Mouse (Mus musculus) heart, adult 8-10 months (tissue): Measurements from ENCODE around the gene Olfr771. TPM values are rescaled to one million over a fixed set of nuclear protein-coding genes. Genes with fewer than 3 reads are reported as not detected.
"Not testable (repeated sequence)": the region's sequence is repeated elsewhere in the genome, so short reads cannot be mapped to it uniquely, and the experiment has no call there.

Experiments
- DNase-seq: peaks from one replicate; pipeline ENCODE4 v3.0.0; 2022; ENCODE audit warnings: low spot score
- total RNA-seq, 4 experiments: library from RNA; stranded (reverse); gene quantifications; 2 replicates each; pipeline ENCODE4 v1.2.4; 2022

Gene Olfr771
- not detected for total RNA-seq

- no peak for DNase-seq
These were observed at the start of gene Olfr771 for GRCm38 (mm10) chr10:129164651-129165050. Gene Olfr771 (minus strand): TSS chr10:129164751.

GRCm38 (mm10) chr10:129187319-129187718, 22.8 kb upstream of the Olfr771 start, which contains the start of gene Olfr773:
Gene Olfr773 (minus strand): TSS chr10:129187419.
- DNase-seq: not testable (repeated sequence)

- not testable (repeated sequence) for DNase-seq
These were observed 13.3 kb upstream of the Olfr771 start, which contains the start of gene Olfr772 for GRCm38 (mm10) chr10:129177821-129178220. Gene Olfr772 (minus strand): TSS chr10:129177921.

GRCm38 (mm10) chr10:129138898-129139297, 25.7 kb downstream of the Olfr771 start, which contains the start of gene Olfr770:
Gene Olfr770 (minus strand): TSS chr10:129138998.
- no peak for DNase-seq

GRCm38 (mm10) chr10:129117761-129118160, 46.8 kb downstream of the Olfr771 start, which contains the start of gene Olfr769:
Gene Olfr769 (minus strand): TSS chr10:129117861.
- no peak for DNase-seq

- DNase-seq: no peak
These were observed 49.4 kb downstream of the Olfr771 start for GRCm38 (mm10) chr10:129115146-129115545.

Other genes with a start within 250 kb of the Olfr771 start
- 1 to 10 TPM; 3.8 to 6.2 (median 5.2) TPM for gene Rdh5, start 241.9 kb downstream of the Olfr771 start, total RNA-seq
- gene Bloc1s1, start 240.7 kb downstream of the Olfr771 start, total RNA-seq: 100 to 1,000 TPM; 150 to 260 (median 205) TPM
- gene Itga7, start 230.9 kb downstream of the Olfr771 start, total RNA-seq: 100 to 1,000 TPM; 161 to 179 (median 167) TPM
- gene Mettl7b, start 203.8 kb downstream of the Olfr771 start, total RNA-seq: not detected
- gene Olfr9, start 175.3 kb downstream of the Olfr771 start, total RNA-seq: not detected
- not detected for gene Olfr763, start 154.0 kb downstream of the Olfr771 start, total RNA-seq
- gene Olfr764-ps1, start 124.9 kb downstream of the Olfr771 start, total RNA-seq: not detected
- gene Olfr765, start 114.8 kb downstream of the Olfr771 start, total RNA-seq: not detected
- gene Olfr766-ps1, start 95.8 kb downstream of the Olfr771 start, total RNA-seq: not detected
- not detected for gene Olfr767, start 81.8 kb downstream of the Olfr771 start, total RNA-seq
- gene Olfr768, start 65.4 kb downstream of the Olfr771 start, total RNA-seq: not detected
- gene Olfr769, start 46.9 kb downstream of the Olfr771 start, total RNA-seq: not detected
- gene Olfr770, start 25.8 kb downstream of the Olfr771 start, total RNA-seq: not detected
- not detected for gene Olfr772, start 13.2 kb upstream of the Olfr771 start, total RNA-seq
- gene Olfr773, start 22.7 kb upstream of the Olfr771 start, total RNA-seq: not detected
- not detected for gene Olfr774, start 71.5 kb upstream of the Olfr771 start, total RNA-seq
- gene Olfr775, start 83.7 kb upstream of the Olfr771 start, total RNA-seq: not detected
- not detected for gene Olfr776, start 94.4 kb upstream of the Olfr771 start, total RNA-seq
- gene Olfr777, start 106.7 kb upstream of the Olfr771 start, total RNA-seq: not detected
- not detected for gene Olfr780, start 153.4 kb upstream of the Olfr771 start, total RNA-seq
- gene Olfr781, start 164.1 kb upstream of the Olfr771 start, total RNA-seq: not detected
- not detected for gene Olfr782, start 184.1 kb upstream of the Olfr771 start, total RNA-seq
- gene Olfr784, start 219.3 kb upstream of the Olfr771 start, total RNA-seq: not detected
- not detected for gene Olfr785, start 240.7 kb upstream of the Olfr771 start, total RNA-seq